Comparison of ENCODE assay signal across 8 mouse cellular contexts in the genomic region with DNA sequence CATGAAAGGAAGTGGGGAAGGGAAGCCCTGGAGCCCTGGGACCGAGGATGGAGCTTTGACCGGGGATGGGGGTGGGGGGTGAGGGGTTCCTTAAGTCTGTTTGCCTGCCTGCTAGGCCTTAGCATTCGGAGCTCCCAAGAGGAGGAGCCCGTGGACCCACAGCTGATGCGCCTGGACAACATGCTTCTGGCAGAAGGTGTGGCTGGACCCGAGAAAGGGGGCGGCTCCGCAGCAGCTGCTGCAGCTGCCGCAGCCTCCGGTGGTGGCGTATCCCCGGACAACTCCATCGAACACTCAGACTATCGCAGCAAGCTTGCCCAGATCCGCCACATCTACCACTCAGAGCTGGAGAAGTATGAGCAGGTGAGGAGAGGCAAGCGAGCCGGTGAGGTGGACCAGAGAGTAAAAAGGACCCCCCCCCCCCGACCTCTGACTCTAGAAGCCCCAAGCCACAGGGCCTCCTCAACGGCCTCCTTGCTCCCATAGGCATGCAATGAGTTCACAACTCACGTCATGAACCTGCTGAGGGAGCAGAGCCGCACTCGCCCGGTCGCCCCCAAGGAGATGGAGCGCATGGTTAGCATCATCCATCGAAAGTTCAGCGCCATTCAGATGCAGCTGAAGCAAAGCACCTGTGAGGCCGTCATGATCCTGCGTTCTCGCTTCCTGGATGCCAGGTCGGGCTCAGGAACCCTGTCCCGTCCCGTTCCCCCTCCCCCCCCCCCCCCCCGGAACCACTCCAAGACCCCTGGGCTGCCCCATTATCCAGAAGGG. TPM values are rescaled to one million over a fixed set of nuclear protein-coding genes. Genes with fewer than 3 reads are reported as not detected.
DNase-seq lines count a peak whose midpoint lies in the region; ATAC-seq and TF ChIP-seq lines count a peak whose summit lies in the region.

No protein-coding gene starts in this region.

- no peak for TF ChIP-seq CTCF in heart, adult 2 months (IDR thresholded peaks at IDR 0.05)
- no peak for TF ChIP-seq CTCF in liver, postnatal 0 days (IDR thresholded peaks at IDR 0.05; ENCODE audit: low read depth)

- peak overlapping the region; percentile 74 for H3K4me3 ChIP-seq in heart, adult 2 months
- H3K4me3 ChIP-seq in brown adipose tissue, adult 24 weeks (ENCODE audit: insufficient read depth, low read depth, low read length) = peak overlapping the region; percentile 65
- peak overlapping the region; percentile 70 for H3K4me3 ChIP-seq in hindbrain, embryonic 13.5 days
- H3K4me3 ChIP-seq in liver, postnatal 0 days (ENCODE audit: low read depth, low read length) = peak overlapping the region; percentile 69

- H3K4me2 ChIP-seq in hindbrain, embryonic 13.5 days = peak overlapping the region; percentile 91
- H3K4me2 ChIP-seq in liver, postnatal 0 days (ENCODE audit: low read depth, low read length) = peak overlapping the region; percentile 99

- no peak for TF ChIP-seq POLR2A in heart, adult 2 months (IDR thresholded peaks at IDR 0.05; ENCODE audit: insufficient read depth, low read depth, low read length)

- peaks cover 12% of the 10 kb centered on the region for H3K4me1 ChIP-seq in heart, adult 2 months (ENCODE audit: control insufficient read depth, insufficient read depth, low read length)
- peaks cover 6% of the 10 kb centered on the region for H3K4me1 ChIP-seq in brown adipose tissue, adult 24 weeks (ENCODE audit: control insufficient read depth, insufficient read depth, insufficient read length, low read length)
- H3K4me1 ChIP-seq in hindbrain, embryonic 13.5 days (replicated peaks) = peaks cover 67% of the 10 kb centered on the region
- peaks cover 55% of the 10 kb centered on the region for H3K4me1 ChIP-seq in liver, postnatal 0 days (ENCODE audit: insufficient read depth)

- WGBS in heart, adult 2 months = 56% methylated on average over 34 of the region's 34 CpGs
- WGBS in hindbrain, embryonic 13.5 days = 41% methylated on average over 31 of the region's 34 CpGs
- WGBS in liver, postnatal 0 days (ENCODE audit: insufficient replicate concordance) = 71% methylated on average over 31 of the region's 34 CpGs

- no peaks in the 10 kb centered on the region for H3K27me3 ChIP-seq in heart, adult 2 months (ENCODE audit: control insufficient read depth, insufficient read depth, low read length)
- H3K27me3 ChIP-seq in hindbrain, embryonic 13.5 days = no peaks in the 10 kb centered on the region
- no peaks in the 10 kb centered on the region for H3K27me3 ChIP-seq in liver, postnatal 0 days (ENCODE audit: insufficient read depth, low read length)

- intact Hi-C loops in heart, adult 2 months (cut with DNase I) = loop anchor here (10.0 kb wide), 1 partner anchor 669 kb away; a partner anchor contains a TSS

- no peaks in the 10 kb centered on the region for H3K79me2 ChIP-seq in heart, adult 2 months (replicated peaks; ENCODE audit: control insufficient read depth, insufficient read depth, low read length)

- peak; percentile 38 to 44 for DNase-seq in heart, adult 2 months
- DNase-seq in heart, adult 8-10 months (ENCODE audit: low spot score) = no peak
- DNase-seq in liver, postnatal 0 days = no peak
- DNase-seq in thymus, postnatal 14 days = no peak
- DNase-seq in urinary bladder, postnatal 10 days (ENCODE audit: low spot score) = no peak

- no peaks in the 10 kb centered on the region for H3K36me3 ChIP-seq in heart, adult 2 months (ENCODE audit: control insufficient read depth, insufficient read depth, low read length)
- H3K36me3 ChIP-seq in hindbrain, embryonic 13.5 days = peaks cover 17% of the 10 kb centered on the region
- peaks cover 22% of the 10 kb centered on the region for H3K36me3 ChIP-seq in liver, postnatal 0 days (replicated peaks; ENCODE audit: insufficient read depth, low read length)

- peak overlapping the region; percentile 60; the same call in 1 of the 2 replicates for H3K9ac ChIP-seq in heart, adult 2 months (ENCODE audit: low read depth, low read length)
- H3K9ac ChIP-seq in hindbrain, embryonic 13.5 days = peak overlapping the region; percentile 98
- peak overlapping the region; percentile 88 for H3K9ac ChIP-seq in liver, postnatal 0 days (replicated peaks)

- H3K27ac ChIP-seq in heart, adult 2 months = no peak overlapping the region; the same call in 1 of the 2 replicates
- H3K27ac ChIP-seq in brown adipose tissue, adult 24 weeks (replicated peaks; ENCODE audit: low read depth, low read length) = peak overlapping the region; percentile 66; the same call in 1 of the 2 replicates
- H3K27ac ChIP-seq in hindbrain, embryonic 13.5 days = peak overlapping the region; percentile 99
- peak overlapping the region; percentile 84; the same call in 1 of the 2 replicates for H3K27ac ChIP-seq in liver, postnatal 0 days (ENCODE audit: low read depth)

- no peak for ATAC-seq in hindbrain, embryonic 13.5 days (ENCODE audit: low FRiP score)
- no peak for ATAC-seq in liver, postnatal 0 days
- ATAC-seq in frontal cortex, adult (ENCODE audit: low TSS enrichment) = no peak

- H3K9me3 ChIP-seq in hindbrain, embryonic 13.5 days = no peaks in the 10 kb centered on the region
- no peaks in the 10 kb centered on the region for H3K9me3 ChIP-seq in liver, postnatal 0 days (ENCODE audit: low read length)

- TF ChIP-seq EP300 in heart, adult 2 months (IDR thresholded peaks at IDR 0.05; ENCODE audit: insufficient read depth, low read depth, low read length) = no peak
- TF ChIP-seq EP300 in liver, postnatal 0 days (IDR thresholded peaks at IDR 0.05; ENCODE audit: low read depth) = no peak

RNA-seq across cellular contexts. Expression of a gene that starts 2.9 kb away (rescaled TPM):
- total RNA-seq in heart, adult 2 months (2021) = 10 to 100 TPM; 16.1 to 18.4 TPM
- polyA plus RNA-seq in heart, adult 2 months (2012; rRNA removed) = 22.1 and 28.3 TPM in 2 replicates
- total RNA-seq in heart, adult 8-10 months (2022) = 10 to 100 TPM; 16.0 to 20.6 (median 17.6) TPM
- 19.9 and 35.5 TPM in 2 replicates for polyA plus RNA-seq in brown adipose tissue, adult 24 weeks (2012; ENCODE audit: insufficient read depth, insufficient read length, missing spikeins)
- polyA plus RNA-seq in hindbrain, embryonic 13.5 days (2015; fragmentation: Nextera tagmentation; extraction: Ambion mirVana) = 8.9 and 10.6 TPM in 2 replicates
- 3.6 and 4.9 TPM in 2 replicates for polyA plus RNA-seq in liver, postnatal 0 days (2015; fragmentation: Nextera tagmentation; extraction: Ambion mirVana)

RNA-seq across cellular contexts. Expression of a gene that starts 3.7 kb away (rescaled TPM):
- under 1 TPM; 0.14 to 0.18 TPM for total RNA-seq in heart, adult 2 months (2021)
- polyA plus RNA-seq in heart, adult 2 months (2012; rRNA removed) = 0.38 and 2.2 TPM in 2 replicates
- total RNA-seq in heart, adult 8-10 months (2022) = under 1 TPM in 2 of 4 experiments, not detected in 2; 0.14 to 0.16 TPM
- not detected in 2 replicates for polyA plus RNA-seq in brown adipose tissue, adult 24 weeks (2012; ENCODE audit: insufficient read depth, insufficient read length, missing spikeins)
- 1.9 and 2.1 TPM in 2 replicates for polyA plus RNA-seq in hindbrain, embryonic 13.5 days (2015; fragmentation: Nextera tagmentation; extraction: Ambion mirVana)
- polyA plus RNA-seq in liver, postnatal 0 days (2015; fragmentation: Nextera tagmentation; extraction: Ambion mirVana) = 1.4 and 1.9 TPM in 2 replicates

RNA-seq across cellular contexts. Expression of a gene that starts 4.3 kb away (rescaled TPM):
- total RNA-seq in heart, adult 2 months (2021) = 1 to 10 TPM; 3.9 to 5.2 TPM
- 4.4 and 6.4 TPM in 2 replicates for polyA plus RNA-seq in heart, adult 2 months (2012; rRNA removed)
- total RNA-seq in heart, adult 8-10 months (2022) = 1 to 10 TPM; 2.0 to 4.5 (median 3.1) TPM
- 3.3 and 7.5 TPM in 2 replicates for polyA plus RNA-seq in brown adipose tissue, adult 24 weeks (2012; ENCODE audit: insufficient read depth, insufficient read length, missing spikeins)
- 3.2 and 4.9 TPM in 2 replicates for polyA plus RNA-seq in hindbrain, embryonic 13.5 days (2015; fragmentation: Nextera tagmentation; extraction: Ambion mirVana)
- 19.6 and 24.7 TPM in 2 replicates for polyA plus RNA-seq in liver, postnatal 0 days (2015; fragmentation: Nextera tagmentation; extraction: Ambion mirVana)

RNA-seq across cellular contexts. Expression of a gene that starts 9.6 kb away (rescaled TPM):
- 10 to 100 TPM; 37.6 to 40.4 TPM for total RNA-seq in heart, adult 2 months (2021)
- 71.7 and 92.2 TPM in 2 replicates for polyA plus RNA-seq in heart, adult 2 months (2012; rRNA removed)
- 10 to 100 TPM; 37.4 to 42.5 (median 39.1) TPM for total RNA-seq in heart, adult 8-10 months (2022)
- polyA plus RNA-seq in brown adipose tissue, adult 24 weeks (2012; ENCODE audit: insufficient read depth, insufficient read length, missing spikeins) = 104 and 110 TPM in 2 replicates
- polyA plus RNA-seq in hindbrain, embryonic 13.5 days (2015; fragmentation: Nextera tagmentation; extraction: Ambion mirVana) = 299 and 301 TPM in 2 replicates
- polyA plus RNA-seq in liver, postnatal 0 days (2015; fragmentation: Nextera tagmentation; extraction: Ambion mirVana) = 78.4 and 80.0 TPM in 2 replicates

RNA-seq across cellular contexts. Expression of a gene that starts 10.1 kb away (rescaled TPM):
- 10 to 100 TPM; 64.8 to 68.9 TPM for total RNA-seq in heart, adult 2 months (2021)
- polyA plus RNA-seq in heart, adult 2 months (2012; rRNA removed) = 178 and 184 TPM in 2 replicates
- total RNA-seq in heart, adult 8-10 months (2022) = 10 to 100 TPM; 66.5 to 78.4 (median 73.4) TPM
- 89.0 and 120 TPM in 2 replicates for polyA plus RNA-seq in brown adipose tissue, adult 24 weeks (2012; ENCODE audit: insufficient read depth, insufficient read length, missing spikeins)
- polyA plus RNA-seq in hindbrain, embryonic 13.5 days (2015; fragmentation: Nextera tagmentation; extraction: Ambion mirVana) = 97.8 and 99.1 TPM in 2 replicates
- polyA plus RNA-seq in liver, postnatal 0 days (2015; fragmentation: Nextera tagmentation; extraction: Ambion mirVana) = 9.9 and 11.1 TPM in 2 replicates

Comparison
In these comparisons a context has a peak if more than half of its experiments do, and no peak if none do; other contexts are left out.
1. DNase-seq: peak in heart, adult 2 months (2 of 2); none in heart, adult 8-10 months (single experiment), liver, postnatal 0 days (single experiment), thymus, postnatal 14 days (single experiment) and urinary bladder, postnatal 10 days (single experiment).
2. Peak in every context shown above with its lines, with median percentiles within 50 percentile points of each other: H3K4me3 ChIP-seq and H3K9ac ChIP-seq.